Mouse (Mus musculus): ENCODE data around the gene Slco1a6.

The Slco1a6 gene

DNA sequence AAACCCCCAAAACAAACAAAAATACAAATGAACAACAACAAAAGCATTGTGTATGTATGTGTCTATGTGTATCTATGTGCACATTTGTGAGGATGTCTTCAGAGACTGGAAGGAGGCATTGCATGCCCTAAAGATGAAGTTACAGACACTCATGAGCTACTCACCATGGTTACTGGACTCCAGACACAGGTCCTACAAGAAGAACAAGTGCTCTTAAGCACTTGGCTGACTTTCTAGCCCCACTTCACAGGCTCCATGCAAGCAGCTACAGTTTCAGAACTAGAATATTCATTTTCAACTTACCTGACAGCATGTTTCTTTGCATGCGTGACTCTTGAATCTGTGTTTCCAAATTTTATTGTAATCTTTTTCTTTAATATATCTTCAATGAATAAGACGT, 172.6 kb downstream of the Slco1a6 start:
- no peak for DNase-seq
